In the genomic region with DNA sequence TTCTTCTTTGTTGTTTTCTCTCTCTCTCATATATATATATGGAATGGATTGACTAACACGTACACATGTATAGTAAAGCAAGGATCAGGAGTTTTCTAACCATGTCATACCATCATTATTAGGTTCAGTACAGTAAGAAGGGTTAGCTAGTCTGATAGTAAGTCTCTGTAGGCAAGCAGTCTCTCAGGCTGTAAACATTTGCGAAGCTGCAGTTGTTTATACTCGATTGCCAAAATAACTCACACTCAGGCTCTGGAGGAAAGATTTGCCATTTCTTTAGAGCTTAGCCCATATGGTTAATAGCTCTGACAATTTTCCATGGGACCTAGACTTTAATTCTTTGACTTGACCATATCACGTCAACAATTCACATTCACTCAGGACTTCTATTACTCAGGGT, we compare ENCODE assay signal across 16 mouse cellular contexts.
"Had no signal": no experiment of that assay in that cellular context is flagged by ENCODE, and none has a peak within 500 bp of the region (broad histone marks: within the 10 kb centered on the region; RNA-seq: fewer than 3 reads in every experiment).

No protein-coding gene starts in this region.

- H3K4me2 ChIP-seq: neural tube, embryonic 13.5 days; neural tube, embryonic 15.5 days; stomach, embryonic 15.5 days had no signal

- H3K27me3 ChIP-seq: neural tube, embryonic 13.5 days; neural tube, embryonic 15.5 days; stomach, embryonic 15.5 days had no signal

- H3K4me3 ChIP-seq: neural tube, embryonic 13.5 days; neural tube, embryonic 15.5 days; stomach, embryonic 15.5 days had no signal

- H3K27ac ChIP-seq: neural tube, embryonic 13.5 days; neural tube, embryonic 15.5 days; stomach, embryonic 15.5 days; stomach, postnatal 0 days had no signal

- H3K9me3 ChIP-seq: neural tube, embryonic 13.5 days; neural tube, embryonic 15.5 days; stomach, embryonic 15.5 days had no signal

- H3K36me3 ChIP-seq: neural tube, embryonic 13.5 days; neural tube, embryonic 15.5 days; stomach, embryonic 15.5 days had no signal

- H3K4me1 ChIP-seq: neural tube, embryonic 13.5 days; neural tube, embryonic 15.5 days; stomach, embryonic 15.5 days had no signal

- DNase-seq: retina, postnatal 1 day; right cerebral cortex, adult 18-20 months; right cerebral cortex, postnatal 14 days; right cerebral cortex, postnatal 25 days; right cerebral cortex, postnatal 4 days; spleen, adult 18-20 months; thymus, adult 18-20 months; thymus, adult 2 months; thymus, postnatal 14 days; thymus, postnatal 25 days; thymus, postnatal 36 days; thymus, postnatal 4 days had no signal

- H3K9ac ChIP-seq: neural tube, embryonic 13.5 days; neural tube, embryonic 15.5 days; stomach, embryonic 15.5 days had no signal
